Mouse (Mus musculus) liver, postnatal 0 days (tissue): ENCODE measurements around the gene Ddx41. TPM values are rescaled to one million over a fixed set of nuclear protein-coding genes. Genes with fewer than 3 reads are reported as not detected.

ENCODE experiments used
- ATAC-seq: fragments of 200-750 bp; cut with Nextera tagmentation; 2 replicates; pipeline ENCODE4 v1.8.0; 2017; ENCODE audit warnings: mild to moderate bottlenecking, moderate library complexity
- DNase-seq: peaks from one replicate; pipeline ENCODE4 v3.0.0-alpha.2; 2016
- H3K27ac ChIP-seq: fragments of 300-500 bp; sonication (generic); 2 replicates; pipeline ENCODE4 v1.5.1; 2014; ENCODE audit warnings: antibody characterized with exemption, moderate library complexity, mild to moderate bottlenecking, low read depth
- H3K27me3 ChIP-seq: fragments of 300-500 bp; sonication (generic); 2 replicates; pipeline ENCODE4 v1.6.1; 2014; ENCODE audit warnings: low read length, control low read depth, mixed read lengths; ENCODE audit not compliant: insufficient read depth
- H3K36me3 ChIP-seq: fragments of 300-500 bp; sonication (generic); replicated peaks from 2 replicates; pipeline ENCODE4 v1.6.1; 2014; ENCODE audit warnings: mild to moderate bottlenecking, control low read depth, low read length, moderate library complexity, mixed read lengths; ENCODE audit not compliant: insufficient read depth
- H3K4me1 ChIP-seq: fragments of 300-500 bp; sonication (generic); 2 replicates; pipeline ENCODE4 v1.6.1; 2014; ENCODE audit warnings: antibody characterized with exemption, mild to moderate bottlenecking, control low read depth; ENCODE audit not compliant: insufficient read depth
- H3K4me2 ChIP-seq: fragments of 300-500 bp; sonication (generic); 2 replicates; pipeline ENCODE4 v1.6.1; 2014; ENCODE audit warnings: low read depth, mild to moderate bottlenecking, low read length, moderate library complexity, mixed read lengths
- H3K4me3 ChIP-seq: fragments of 300-500 bp; sonication (generic); 2 replicates; pipeline ENCODE4 v1.5.1; 2014; ENCODE audit warnings: low read depth, low read length
- H3K9ac ChIP-seq: fragments of 300-500 bp; sonication (generic); replicated peaks from 2 replicates; pipeline ENCODE4 v1.6.1; 2014; ENCODE audit warnings: mild to moderate bottlenecking, moderate library complexity
- H3K9me3 ChIP-seq: fragments of 300-500 bp; sonication (generic); 2 replicates; pipeline ENCODE4 v1.6.1; 2016; ENCODE audit warnings: mild to moderate bottlenecking, control low read depth, low read length, mixed read lengths
- CTCF ChIP-seq: sonication (generic); IDR thresholded peaks from 2 replicates; pipeline ENCODE4 v1.5.1; 2016; ENCODE audit warnings: antibody characterized with exemption, low read depth
- EP300 ChIP-seq: IDR thresholded peaks from 2 replicates; pipeline ENCODE4 v1.6.1; 2016; ENCODE audit warnings: antibody characterized with exemption, low read depth, mild to moderate bottlenecking
- WGBS: fragments of 180-500 bp; shearing (Covaris S2); extraction: QIAGEN DNeasy Blood & Tissue Kit; methylation state at CpG from one replicate; pipeline ENCODE4 v1.1.7; 2014; ENCODE audit not compliant: insufficient replicate concordance; 5-methylcytosine and 5-hydroxymethylcytosine counted together
- polyA plus RNA-seq: library from polyadenylated mRNA; unstranded; fragments of >200 nt; fragmentation: Nextera tagmentation; extraction: Ambion mirVana; gene quantifications from 2 replicates; pipeline ENCODE4 v1.2.1, GENCODE M21; 2015

The Ddx41 gene
- polyA plus RNA-seq, 1 experiment from 2014 or later, result 17.0 TPM

GRCm38 (mm10) chr13:55512379-55513031 lies 24.0 kb downstream of the Ddx41 start:
- peak overlapping the region; percentile 81 for H3K9ac ChIP-seq
- H3K4me2 ChIP-seq, result peak overlapping the region; percentile 98
- peaks cover 32% of the 10 kb centered on the region for H3K4me1 ChIP-seq
- H3K36me3 ChIP-seq, result peaks cover 15% of the 10 kb centered on the region
- ATAC-seq (0 out of 2 replicates have a peak, but pooled peaks have one; percentile 17), DNase-seq (peak; percentile 48)
- peak overlapping the region; percentile 71 for H3K4me3 ChIP-seq
- 0 out of 2 replicates have a peak, but pooled peaks cover 8% of the 10 kb centered on the region for H3K27me3 ChIP-seq
- TF ChIP-seq CTCF (no peak), EP300 (no peak)
- 8% methylated on average over 24 of the region's 25 CpGs for WGBS
- no peak overlapping the region for H3K27ac ChIP-seq
- no peaks in the 10 kb centered on the region for H3K9me3 ChIP-seq

- DNase-seq (peak; percentile 27), ATAC-seq (no peak; the same call in none of the 2 replicates)
- H3K9me3 ChIP-seq, result no peaks in the 10 kb centered on the region
- H3K27ac ChIP-seq, result peak overlapping the region; percentile 65
- peak overlapping the region; percentile 98 for H3K4me2 ChIP-seq
- H3K36me3 ChIP-seq, result peaks cover 22% of the 10 kb centered on the region
- H3K27me3 ChIP-seq, result 0 out of 2 replicates have a peak, but pooled peaks cover 8% of the 10 kb centered on the region
- H3K4me1 ChIP-seq, result peaks cover 32% of the 10 kb centered on the region
- 38% methylated on average over 5 of the region's 5 CpGs for WGBS
- TF ChIP-seq EP300, result no peak
- no peak for TF ChIP-seq CTCF
- peak overlapping the region; percentile 12 for H3K9ac ChIP-seq
- no peak overlapping the region for H3K4me3 ChIP-seq
Observed at GRCm38 (mm10) chr13:55511492-55511861, 25.0 kb downstream of the Ddx41 start.

- WGBS, result 22% methylated on average over 6 of the region's 6 CpGs
- DNase-seq, result peak; percentile 65
- Histone ChIP-seq H3K27me3 (0 out of 2 replicates have a peak, but pooled peaks cover 8% of the 10 kb centered on the region), H3K9me3 (no peaks in the 10 kb centered on the region), H3K4me2 (peak overlapping the region; percentile 98), H3K4me1 (peaks cover 32% of the 10 kb centered on the region), H3K9ac (peak overlapping the region; percentile 12), H3K4me3 (no peak overlapping the region), H3K27ac (peak overlapping the region; percentile 65), H3K36me3 (peaks cover 26% of the 10 kb centered on the region)
- ATAC-seq, result peak; percentile 65
- peak; percentile 31 for TF ChIP-seq CTCF
- no peak for TF ChIP-seq EP300
Observed at GRCm38 (mm10) chr13:55510668-55511491, 25.6 kb downstream of the Ddx41 start.

- no peak overlapping the region for H3K9ac ChIP-seq
- H3K4me1 ChIP-seq, result peaks cover 32% of the 10 kb centered on the region
- H3K9me3 ChIP-seq, result no peaks in the 10 kb centered on the region
- ATAC-seq (peak; percentile 29), DNase-seq (peak; percentile 44)
- no peak overlapping the region for H3K4me3 ChIP-seq
- 0 out of 2 replicates have a peak overlapping the region, but pooled peaks have one; percentile 98 for H3K4me2 ChIP-seq
- peaks cover 32% of the 10 kb centered on the region for H3K36me3 ChIP-seq
- H3K27ac ChIP-seq, result peak overlapping the region; percentile 0; the same call in 1 of the 2 replicates
- whole genome bisulfite sequencing, result 24% methylated on average over 3 of the region's 3 CpGs
- 0 out of 2 replicates have a peak, but pooled peaks cover 6% of the 10 kb centered on the region for H3K27me3 ChIP-seq
- TF ChIP-seq EP300, result no peak
- no peak for TF ChIP-seq CTCF
Observed at GRCm38 (mm10) chr13:55510332-55510667, 26.2 kb downstream of the Ddx41 start.

GRCm38 (mm10) chr13:55508531-55508930 lies 27.9 kb downstream of the Ddx41 start:
- WGBS, result 94% methylated on average over 10 of the region's 10 CpGs
- ATAC-seq (no peak), DNase-seq (no peak)
- TF ChIP-seq EP300 (no peak), CTCF (no peak)
- Histone ChIP-seq H3K4me2 (no peak overlapping the region), H3K9me3 (no peaks in the 10 kb centered on the region), H3K9ac (no peak overlapping the region), H3K27me3 (no peaks in the 10 kb centered on the region), H3K27ac (no peak overlapping the region), H3K4me3 (no peak overlapping the region), H3K36me3 (peaks cover 46% of the 10 kb centered on the region), H3K4me1 (peaks cover 32% of the 10 kb centered on the region)

GRCm38 (mm10) chr13:55507877-55508276 lies 28.6 kb downstream of the Ddx41 start:
- Histone ChIP-seq H3K4me1 (peaks cover 32% of the 10 kb centered on the region), H3K36me3 (peaks cover 52% of the 10 kb centered on the region), H3K4me3 (no peak overlapping the region), H3K9me3 (no peaks in the 10 kb centered on the region), H3K9ac (no peak overlapping the region), H3K27me3 (no peaks in the 10 kb centered on the region), H3K4me2 (no peak overlapping the region), H3K27ac (no peak overlapping the region)
- DNase-seq, result peak; percentile 12
- WGBS, result 77% methylated on average over 11 of the region's 11 CpGs
- TF ChIP-seq CTCF (peak; percentile 24), EP300 (no peak)
- no peak for ATAC-seq
